Comparison of ENCODE assay signal across 9 mouse cellular contexts in genomic region chr5:37332066-37332465, GRCm38 (mm10). TPM values are rescaled to one million over a fixed set of nuclear protein-coding genes. Genes with fewer than 3 reads are reported as not detected.
"Had no signal": no experiment of that assay in that cellular context is flagged by ENCODE, and none has a peak within 500 bp of the region (broad histone marks: within the 10 kb centered on the region; RNA-seq: fewer than 3 reads in every experiment).

No protein-coding gene starts in this region.

- H3K36me3 ChIP-seq: liver, embryonic 12.5 days had no signal

- H3K9ac ChIP-seq: limb, embryonic 15.5 days; liver, embryonic 12.5 days; lung, embryonic 14.5 days; midbrain, embryonic 13.5 days had no signal

- H3K4me2 ChIP-seq: limb, embryonic 15.5 days; liver, embryonic 12.5 days; lung, embryonic 14.5 days; midbrain, embryonic 13.5 days had no signal

- H3K4me3 ChIP-seq: limb, embryonic 15.5 days; liver, embryonic 12.5 days; midbrain, embryonic 13.5 days had no signal

- H3K9me3 ChIP-seq: limb, embryonic 15.5 days; liver, embryonic 12.5 days; midbrain, embryonic 13.5 days had no signal

- H3K27me3 ChIP-seq: limb, embryonic 15.5 days; midbrain, embryonic 13.5 days had no signal

- H3K27ac ChIP-seq: limb, embryonic 15.5 days; liver, embryonic 12.5 days; midbrain, embryonic 13.5 days had no signal

- DNase-seq: lung, postnatal 14 days; right cerebral cortex, adult 18-20 months; right cerebral cortex, postnatal 25 days had no signal

- ATAC-seq: inflammation-experienced regulatory T-cells, adult 6 months; intestine, postnatal 0 days; liver, embryonic 12.5 days; midbrain, embryonic 13.5 days had no signal

RNA-seq across cellular contexts. Expression of gene Evc, which starts 4.6 kb away (rescaled TPM):
- polyA plus RNA-seq: inflammation-experienced regulatory T-cells, adult 6 months had no signal

RNA-seq across cellular contexts. Expression of gene Evc2, which starts 6.2 kb away (rescaled TPM):
- polyA plus RNA-seq: inflammation-experienced regulatory T-cells, adult 6 months had no signal
